In genomic region chr2:105086081-105086480, GRCm38 (mm10) we compare ENCODE assay signal across 31 mouse cellular contexts. TPM values are rescaled to one million over a fixed set of nuclear protein-coding genes. Genes with fewer than 3 reads are reported as not detected.
"Had no signal": no experiment of that assay in that cellular context is flagged by ENCODE, and none has a peak within 500 bp of the region (broad histone marks: within the 10 kb centered on the region; RNA-seq: fewer than 3 reads in every experiment).

No protein-coding gene starts in this region.

- H3K4me1 ChIP-seq: liver, embryonic 12.5 days; liver, embryonic 15.5 days had no signal

- ATAC-seq: liver, embryonic 12.5 days; midbrain, embryonic 13.5 days had no signal

- H3K9me3 ChIP-seq: limb, embryonic 10.5 days; limb, embryonic 13.5 days; liver, embryonic 12.5 days; liver, embryonic 15.5 days; midbrain, embryonic 13.5 days; stomach, embryonic 15.5 days had no signal

- H3K36me3 ChIP-seq: limb, embryonic 10.5 days; limb, embryonic 13.5 days; liver, embryonic 12.5 days; liver, embryonic 15.5 days; midbrain, embryonic 13.5 days; stomach, embryonic 15.5 days had no signal

- H3K4me3 ChIP-seq: layer of hippocampus, adult 2 months; limb, embryonic 10.5 days; limb, embryonic 13.5 days; liver, embryonic 12.5 days; liver, embryonic 15.5 days; midbrain, embryonic 13.5 days; stomach, embryonic 15.5 days had no signal

- H3K9ac ChIP-seq: limb, embryonic 13.5 days; liver, embryonic 12.5 days; liver, embryonic 15.5 days; midbrain, embryonic 13.5 days; stomach, embryonic 15.5 days had no signal

- H3K4me2 ChIP-seq: limb, embryonic 13.5 days; liver, embryonic 12.5 days; liver, embryonic 15.5 days; midbrain, embryonic 13.5 days; stomach, embryonic 15.5 days had no signal

- H3K27me3 ChIP-seq: liver, embryonic 15.5 days; midbrain, embryonic 13.5 days; stomach, embryonic 15.5 days had no signal

- H3K27ac ChIP-seq: kidney, postnatal 0 days; layer of hippocampus, adult 2 months; limb, embryonic 10.5 days; limb, embryonic 13.5 days; liver, embryonic 12.5 days; liver, embryonic 15.5 days; midbrain, embryonic 13.5 days; stomach, embryonic 15.5 days had no signal

- DNase-seq: kidney, adult 11 months; kidney, adult 9 months; kidney, postnatal 25 days; layer of hippocampus, adult 9-11 months; liver; lung, adult 18-20 months; lung, postnatal 14 days; lung, postnatal 4 days; retina, postnatal 1 day; right cerebral cortex, postnatal 25 days; spleen, adult 18-20 months; thymus, postnatal 25 days had no signal

RNA-seq across cellular contexts. Expression of gene Gm11060, which starts 5.7 kb away (rescaled TPM):
- total RNA-seq: layer of hippocampus, adult 2 months; layer of hippocampus, postnatal 25 days; left cerebral cortex, adult 18-20 months; left cerebral cortex, postnatal 25 days; megakaryocyte progenitor cell, adult 5-6 weeks; midbrain, postnatal 0 days had no signal
- polyA plus RNA-seq: kidney, postnatal 0 days; large intestine, adult 2 months; limb, embryonic 10.5 days; limb, embryonic 13.5 days; liver, embryonic 12.5 days; liver, embryonic 15.5 days; lung, embryonic 16.5 days; midbrain, embryonic 13.5 days; midbrain, postnatal 0 days; neural tube, embryonic 11.5 days; neural tube, embryonic 14.5 days; stomach, embryonic 15.5 days; thymus, postnatal 0 days; urinary bladder, adult 2 months had no signal

RNA-seq across cellular contexts. Expression of gene Wt1, which starts 40.2 kb away (rescaled TPM):
- total RNA-seq: layer of hippocampus, adult 2 months; megakaryocyte progenitor cell, adult 5-6 weeks; midbrain, postnatal 0 days had no signal
